Mouse (Mus musculus) midbrain, embryonic 11.5 days (tissue): ENCODE measurements around the gene Gm4744. TPM values are rescaled to one million over a fixed set of nuclear protein-coding genes. Genes with fewer than 3 reads are reported as not detected.
"Not testable (repeated sequence)": the region's sequence is repeated elsewhere in the genome, so short reads cannot be mapped to it uniquely, and the experiment has no call there.

Experiments
- ATAC-seq: fragments of 200-750 bp; cut with Nextera tagmentation; 2 replicates; pipeline ENCODE4 v1.8.0; 2017; ENCODE audit warnings: moderate TSS enrichment, moderate library complexity; ENCODE audit not compliant: low FRiP score
- DNase-seq: peaks from one replicate; pipeline ENCODE4 v3.0.0; 2015; ENCODE audit warnings: low spot score; ENCODE audit errors: missing footprints
- H3K27ac ChIP-seq: fragments of 300-500 bp; sonication (generic); 2 replicates; pipeline ENCODE4 v1.5.1; 2014; ENCODE audit warnings: low read depth, low read length
- H3K27me3 ChIP-seq: fragments of 300-500 bp; sonication (generic); 2 replicates; pipeline ENCODE4 v1.6.1; 2014; ENCODE audit warnings: mild to moderate bottlenecking, low read length, moderate library complexity, mixed read lengths; ENCODE audit not compliant: control insufficient read depth, insufficient read depth
- H3K36me3 ChIP-seq: fragments of 300-500 bp; sonication (generic); 2 replicates; pipeline ENCODE4 v1.6.1; 2014; ENCODE audit warnings: mild to moderate bottlenecking, low read length, moderate library complexity, mixed read lengths; ENCODE audit not compliant: control insufficient read depth, insufficient read depth
- H3K4me1 ChIP-seq: fragments of 300-500 bp; sonication (generic); 2 replicates; pipeline ENCODE4 v1.6.1; 2014; ENCODE audit warnings: low read length; ENCODE audit not compliant: control insufficient read depth, insufficient read depth
- H3K4me2 ChIP-seq: fragments of 300-500 bp; sonication (generic); 2 replicates; pipeline ENCODE4 v1.6.1; 2014; ENCODE audit warnings: mild to moderate bottlenecking, moderate library complexity
- H3K4me3 ChIP-seq: fragments of 300-500 bp; sonication (generic); 2 replicates; pipeline ENCODE4 v1.5.1; 2014; ENCODE audit warnings: low read depth, low read length
- H3K9ac ChIP-seq: fragments of 300-500 bp; sonication (generic); 2 replicates; pipeline ENCODE4 v1.6.1; 2014; ENCODE audit warnings: low read length
- H3K9me3 ChIP-seq: fragments of 300-500 bp; sonication (generic); 2 replicates; pipeline ENCODE4 v1.6.1; 2016; ENCODE audit warnings: low read length; ENCODE audit not compliant: control insufficient read depth
- WGBS: fragments of 180-500 bp; shearing (Covaris S2); extraction: QIAGEN DNeasy Blood & Tissue Kit; methylation state at CpG from one replicate; pipeline ENCODE4 v1.1.7; 2014; 5-methylcytosine and 5-hydroxymethylcytosine counted together
- polyA plus RNA-seq: library from polyadenylated mRNA; unstranded; fragments of >200 nt; fragmentation: Nextera tagmentation; extraction: Ambion mirVana; gene quantifications from 2 replicates; pipeline ENCODE4 v1.2.1, GENCODE M21; 2014

Gene Gm4744
- polyA plus RNA-seq: not detected in 2 replicates

- Histone ChIP-seq H3K4me3 (no peak within 1 kb of the TSS), H3K4me2 (no peak within 1 kb of the TSS), H3K4me1 (no peaks in the 10 kb centered on the region), H3K9me3 (no peaks in the 10 kb centered on the region), H3K9ac (no peak within 1 kb of the TSS), H3K27ac (no peak within 1 kb of the TSS), H3K36me3 (no peaks in the 10 kb centered on the region), H3K27me3 (no peaks in the 10 kb centered on the region)
- no peak for DNase-seq
- no peak for ATAC-seq
Measured at GRCm38 (mm10) chr6:40951770-40952169, at the start of gene Gm4744. Gm4744 (minus strand) TSS chr6:40951870.

- not testable (repeated sequence) for ATAC-seq, H3K9ac ChIP-seq, H3K4me3 ChIP-seq, H3K9me3 ChIP-seq, H3K36me3 ChIP-seq, H3K4me1 ChIP-seq, DNase-seq, H3K27ac ChIP-seq, H3K4me2 ChIP-seq, H3K27me3 ChIP-seq
Measured at GRCm38 (mm10) chr6:40999379-40999778, 47.7 kb upstream of the Gm4744 start, which contains the start of gene Gm2663. Gm2663 (minus strand) TSS chr6:40999479.

GRCm38 (mm10) chr6:40964454-40964853, 12.8 kb upstream of the Gm4744 start, which contains the start of gene 1810009J06Rik:
1810009J06Rik (plus strand) TSS chr6:40964754.
- not testable (repeated sequence) for H3K36me3 ChIP-seq, ATAC-seq, H3K9ac ChIP-seq, H3K4me2 ChIP-seq, H3K4me1 ChIP-seq, DNase-seq, H3K9me3 ChIP-seq, H3K4me3 ChIP-seq, H3K27me3 ChIP-seq, H3K27ac ChIP-seq
- 85% methylated on average over 2 of the region's 2 CpGs for WGBS

GRCm38 (mm10) chr6:40953716-40954115, 2.0 kb upstream of the Gm4744 start:
- Histone ChIP-seq H3K36me3 (no peaks in the 10 kb centered on the region), H3K4me2 (no peak overlapping the region), H3K27ac (no peak overlapping the region), H3K9ac (no peak overlapping the region), H3K9me3 (no peaks in the 10 kb centered on the region), H3K4me3 (no peak overlapping the region), H3K27me3 (no peaks in the 10 kb centered on the region), H3K4me1 (no peaks in the 10 kb centered on the region)
- DNase-seq (no peak), ATAC-seq (no peak)
- 65% methylated on average over 2 of the region's 2 CpGs for WGBS

GRCm38 (mm10) chr6:40940457-40940856, 11.2 kb downstream of the Gm4744 start, which contains the start of gene 1700074P13Rik:
1700074P13Rik (minus strand) TSS chr6:40940557.
- DNase-seq (no peak), ATAC-seq (no peak)
- WGBS: 94% methylated on average over 10 of the region's 10 CpGs
- H3K4me3 ChIP-seq: no peak within 1 kb of the TSS
- no peaks in the 10 kb centered on the region for H3K36me3 ChIP-seq
- H3K27ac ChIP-seq: no peak within 1 kb of the TSS
- no peaks in the 10 kb centered on the region for H3K9me3 ChIP-seq
- no peak within 1 kb of the TSS for H3K4me2 ChIP-seq
- H3K27me3 ChIP-seq: no peaks in the 10 kb centered on the region
- no peak within 1 kb of the TSS for H3K9ac ChIP-seq
- H3K4me1 ChIP-seq: no peaks in the 10 kb centered on the region

GRCm38 (mm10) chr6:40919954-40920353, 31.7 kb downstream of the Gm4744 start:
- no peak overlapping the region for H3K4me2 ChIP-seq
- H3K27ac ChIP-seq: no peak overlapping the region
- no peaks in the 10 kb centered on the region for H3K9me3 ChIP-seq
- no peaks in the 10 kb centered on the region for H3K36me3 ChIP-seq
- DNase-seq (no peak), ATAC-seq (no peak)
- 87% methylated on average over 4 of the region's 4 CpGs for WGBS
- no peak overlapping the region for H3K9ac ChIP-seq
- no peaks in the 10 kb centered on the region for H3K27me3 ChIP-seq
- no peak overlapping the region for H3K4me3 ChIP-seq
- no peaks in the 10 kb centered on the region for H3K4me1 ChIP-seq

- no peak for ATAC-seq
- no peak within 1 kb of the TSS for H3K4me3 ChIP-seq
- H3K27me3 ChIP-seq: no peaks in the 10 kb centered on the region
- H3K27ac ChIP-seq: no peak within 1 kb of the TSS
- DNase-seq: no peak
- H3K9me3 ChIP-seq: no peaks in the 10 kb centered on the region
- no peak within 1 kb of the TSS for H3K9ac ChIP-seq
- no peaks in the 10 kb centered on the region for H3K36me3 ChIP-seq
- no peak within 1 kb of the TSS for H3K4me2 ChIP-seq
- H3K4me1 ChIP-seq: no peaks in the 10 kb centered on the region
Measured at GRCm38 (mm10) chr6:40900287-40900686, 51.4 kb downstream of the Gm4744 start, which contains the start of gene Prss58. Prss58 (minus strand) TSS chr6:40900387.

Other genes with a start within 250 kb of the Gm4744 start
- not detected in 2 replicates for gene Moxd2, start 64.4 kb downstream of the Gm4744 start, polyA plus RNA-seq
- gene Prss58, start 51.5 kb downstream of the Gm4744 start, polyA plus RNA-seq: not detected in 2 replicates
- gene 1700074P13Rik, start 11.3 kb downstream of the Gm4744 start, polyA plus RNA-seq: not detected in 2 replicates
- gene 1810009J06Rik, start 12.9 kb upstream of the Gm4744 start, polyA plus RNA-seq: not detected in 2 replicates
- gene Gm2663, start 47.6 kb upstream of the Gm4744 start, polyA plus RNA-seq: not detected in 2 replicates
- gene 2210010C04Rik, start 83.6 kb upstream of the Gm4744 start, polyA plus RNA-seq: not detected in 2 replicates